Mouse (Mus musculus): ENCODE results near the gene Kdm5a. TPM values are rescaled to one million over a fixed set of nuclear protein-coding genes. Genes with fewer than 3 reads are reported as not detected.

Gene Kdm5a
- polyA plus RNA-seq (2017; shearing (Covaris generic)): 10 to 100 TPM; 67.6 to 97.2 (median 82.3) TPM

- ATAC-seq: peak; percentile 92
Observed at GRCm38 (mm10) chr6:120363688-120364522, at the start of gene Kdm5a, which contains the start of gene Ccdc77. Kdm5a (plus strand) TSS chr6:120364124. Ccdc77 (minus strand) TSS chr6:120364374.

GRCm38 (mm10) chr6:120318303-120318940 is 45.5 kb upstream of the Kdm5a start:
- ATAC-seq: no peak

- ATAC-seq: no peak
Observed at GRCm38 (mm10) chr6:120319129-120319528, 44.8 kb upstream of the Kdm5a start.

GRCm38 (mm10) chr6:120320369-120320768 is 43.6 kb upstream of the Kdm5a start:
- ATAC-seq: no peak

- ATAC-seq: peak; percentile 58
Observed at GRCm38 (mm10) chr6:120324295-120324927, 39.5 kb upstream of the Kdm5a start.

- ATAC-seq: no peak
Observed at GRCm38 (mm10) chr6:120332351-120332750, 31.6 kb upstream of the Kdm5a start.

- ATAC-seq: no peak
Observed at GRCm38 (mm10) chr6:120343992-120344391, 19.9 kb upstream of the Kdm5a start.

GRCm38 (mm10) chr6:120349018-120349417 is 14.9 kb upstream of the Kdm5a start:
- ATAC-seq: no peak

GRCm38 (mm10) chr6:120356478-120356877 is 7.4 kb upstream of the Kdm5a start:
- ATAC-seq: no peak

GRCm38 (mm10) chr6:120356951-120357945 is 6.7 kb upstream of the Kdm5a start:
- ATAC-seq: peak; percentile 100

GRCm38 (mm10) chr6:120362124-120362523 is 1.8 kb upstream of the Kdm5a start:
- ATAC-seq: no peak

GRCm38 (mm10) chr6:120362774-120363687 is 893 bp upstream of the Kdm5a start:
- ATAC-seq: no peak

GRCm38 (mm10) chr6:120364523-120364905 is 590 bp downstream of the Kdm5a start:
- no peak for ATAC-seq

- ATAC-seq: no peak
Observed at GRCm38 (mm10) chr6:120365051-120365450, 1.1 kb downstream of the Kdm5a start.

- ATAC-seq: no peak
Observed at GRCm38 (mm10) chr6:120376736-120377135, 12.8 kb downstream of the Kdm5a start.

- ATAC-seq: no peak
Observed at GRCm38 (mm10) chr6:120390054-120390453, 26.1 kb downstream of the Kdm5a start.

- no peak for ATAC-seq
Observed at GRCm38 (mm10) chr6:120392811-120393210, 28.9 kb downstream of the Kdm5a start.

GRCm38 (mm10) chr6:120395622-120396345 is 31.9 kb downstream of the Kdm5a start:
- no peak for ATAC-seq

GRCm38 (mm10) chr6:120403936-120404335 is 40.0 kb downstream of the Kdm5a start:
- ATAC-seq: no peak

- no peak for ATAC-seq
Observed at GRCm38 (mm10) chr6:120438161-120438560, 74.2 kb downstream of the Kdm5a start.
